Mouse (Mus musculus) gonadal fat pad, adult 2 months (tissue): ENCODE measurements around the gene Rexo1. TPM values are rescaled to one million over a fixed set of nuclear protein-coding genes. Genes with fewer than 3 reads are reported as not detected.

Experiments used
- DNase-seq: peaks from one replicate; pipeline ENCODE4 v3.0.0-alpha.2; 2012; ENCODE audit warnings: low read depth
- polyA plus RNA-seq: library from polyadenylated mRNA; depleted of rRNA; stranded (reverse); fragments of >200 nt; gene quantifications from 2 replicates; pipeline ENCODE4 v1.2.3, GENCODE M21; 2012

Rexo1 gene
- polyA plus RNA-seq, 1 experiment: 36.9 TPM

DNA sequence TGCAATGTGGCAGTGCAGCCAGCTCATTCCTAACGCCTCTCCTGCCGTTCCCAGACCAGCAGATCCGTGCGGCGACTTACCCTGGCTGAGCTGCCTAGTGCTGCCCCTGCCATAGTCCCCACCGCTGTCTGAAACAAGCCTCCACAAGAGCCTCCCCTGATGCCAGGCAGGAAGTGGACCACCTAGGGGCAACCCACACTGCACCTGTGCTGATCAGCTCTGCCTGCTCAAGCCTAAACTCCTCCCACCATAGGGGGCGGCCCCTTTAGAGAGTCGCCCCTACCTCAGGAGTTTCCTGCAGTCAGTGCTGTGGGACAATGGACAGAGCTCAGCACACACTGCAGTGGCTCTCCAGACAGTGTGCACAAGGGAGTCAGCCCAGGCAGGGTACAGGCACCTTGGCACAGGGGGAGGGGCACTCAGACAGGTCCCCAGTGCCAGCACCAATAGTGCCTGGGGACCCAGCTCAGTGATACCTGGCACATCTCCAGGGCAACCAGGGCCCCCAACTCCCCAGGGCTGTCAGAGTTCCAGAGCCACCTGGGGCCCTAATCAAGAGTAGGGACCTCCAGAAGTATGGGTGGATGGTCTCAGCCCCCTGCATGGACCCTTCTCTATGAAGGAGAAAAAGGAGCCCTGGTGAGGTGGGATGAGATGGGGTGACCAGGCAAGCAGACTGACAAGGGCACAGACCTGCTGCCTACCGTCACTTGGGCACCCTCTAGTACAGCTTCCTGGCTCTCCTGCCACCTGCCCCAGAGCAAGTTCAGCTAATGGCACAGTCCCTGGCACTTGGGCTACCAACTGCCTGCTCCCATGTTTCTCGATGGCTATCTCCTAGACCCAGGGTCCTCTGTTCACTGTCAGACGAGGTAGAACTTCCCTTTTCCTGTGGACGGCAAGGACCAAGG lies 23.5 kb upstream of the Rexo1 start:
- no peak for DNase-seq

- no peak for DNase-seq
Measured at GRCm38 (mm10) chr10:80584045-80584488, 22.7 kb upstream of the Rexo1 start.

DNA sequence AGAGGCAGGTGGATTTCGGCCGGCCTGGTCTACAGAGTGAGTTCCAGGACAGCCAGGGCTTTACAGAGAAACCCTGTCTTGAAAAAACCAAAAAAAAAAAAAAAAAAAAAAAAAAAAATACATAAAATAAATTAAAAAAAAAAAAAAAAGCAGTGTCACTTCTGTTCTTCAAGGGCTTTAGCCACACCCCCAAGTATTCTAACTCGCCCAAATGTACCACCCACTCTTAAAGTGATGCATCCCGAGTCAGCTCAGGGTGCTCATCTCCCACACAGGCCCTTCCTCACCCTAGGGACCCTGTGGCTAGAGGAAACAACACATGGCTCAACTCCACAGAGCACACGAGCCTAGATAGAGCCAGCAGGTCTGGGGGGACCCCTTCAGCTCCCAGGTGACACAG lies 21.7 kb upstream of the Rexo1 start:
- no peak for DNase-seq

DNA sequence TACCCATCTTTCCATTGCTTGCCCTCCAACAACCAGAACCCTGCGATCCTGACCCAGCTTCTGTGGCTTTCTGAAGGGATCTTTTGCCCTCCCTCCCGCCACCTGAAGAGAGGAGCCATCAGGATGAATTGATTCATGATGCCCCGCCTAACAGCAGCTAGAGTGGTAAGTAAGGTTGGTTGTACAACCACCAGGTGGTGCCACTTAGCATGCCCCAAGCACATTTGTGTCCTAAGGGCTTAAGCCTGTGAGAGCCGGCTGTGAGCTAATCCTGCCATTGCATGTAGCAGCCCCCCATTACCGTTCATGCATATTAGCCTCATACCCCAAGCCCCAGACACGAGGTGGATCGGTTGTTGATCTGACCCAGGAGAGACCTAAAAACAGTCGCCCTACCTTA lies 17.6 kb upstream of the Rexo1 start:
- no peak for DNase-seq

DNA sequence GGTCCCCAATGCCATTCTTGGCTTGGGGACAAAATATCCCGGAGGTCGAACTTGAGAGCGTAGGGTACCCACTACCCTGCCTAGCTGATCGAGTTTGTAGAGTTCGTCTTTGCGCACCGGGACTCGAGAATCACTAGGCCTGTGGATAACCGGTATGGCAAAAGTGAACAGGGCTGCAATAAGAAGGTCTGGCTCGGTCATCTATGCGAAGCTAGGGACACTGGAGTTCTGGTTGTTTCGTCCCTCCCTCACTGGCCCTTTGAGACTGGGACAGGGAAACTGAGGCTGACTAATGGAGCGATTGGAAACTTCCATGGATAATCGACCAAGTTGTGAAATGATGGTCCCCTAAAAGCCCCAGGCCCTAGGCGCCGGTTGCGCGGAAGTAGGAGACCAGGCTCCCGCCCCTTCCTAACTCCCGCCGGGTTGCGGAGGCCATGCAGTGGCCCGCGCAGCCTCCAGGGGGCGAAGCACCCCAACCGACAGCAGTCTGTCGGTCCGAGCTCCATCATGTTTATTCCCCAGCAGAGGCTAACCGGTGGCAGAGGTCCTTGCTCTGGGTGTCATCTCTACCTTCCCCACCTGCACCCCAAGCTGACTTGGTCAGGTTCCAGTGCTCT lies 16.9 kb upstream of the Rexo1 start:
- no peak for DNase-seq

DNA sequence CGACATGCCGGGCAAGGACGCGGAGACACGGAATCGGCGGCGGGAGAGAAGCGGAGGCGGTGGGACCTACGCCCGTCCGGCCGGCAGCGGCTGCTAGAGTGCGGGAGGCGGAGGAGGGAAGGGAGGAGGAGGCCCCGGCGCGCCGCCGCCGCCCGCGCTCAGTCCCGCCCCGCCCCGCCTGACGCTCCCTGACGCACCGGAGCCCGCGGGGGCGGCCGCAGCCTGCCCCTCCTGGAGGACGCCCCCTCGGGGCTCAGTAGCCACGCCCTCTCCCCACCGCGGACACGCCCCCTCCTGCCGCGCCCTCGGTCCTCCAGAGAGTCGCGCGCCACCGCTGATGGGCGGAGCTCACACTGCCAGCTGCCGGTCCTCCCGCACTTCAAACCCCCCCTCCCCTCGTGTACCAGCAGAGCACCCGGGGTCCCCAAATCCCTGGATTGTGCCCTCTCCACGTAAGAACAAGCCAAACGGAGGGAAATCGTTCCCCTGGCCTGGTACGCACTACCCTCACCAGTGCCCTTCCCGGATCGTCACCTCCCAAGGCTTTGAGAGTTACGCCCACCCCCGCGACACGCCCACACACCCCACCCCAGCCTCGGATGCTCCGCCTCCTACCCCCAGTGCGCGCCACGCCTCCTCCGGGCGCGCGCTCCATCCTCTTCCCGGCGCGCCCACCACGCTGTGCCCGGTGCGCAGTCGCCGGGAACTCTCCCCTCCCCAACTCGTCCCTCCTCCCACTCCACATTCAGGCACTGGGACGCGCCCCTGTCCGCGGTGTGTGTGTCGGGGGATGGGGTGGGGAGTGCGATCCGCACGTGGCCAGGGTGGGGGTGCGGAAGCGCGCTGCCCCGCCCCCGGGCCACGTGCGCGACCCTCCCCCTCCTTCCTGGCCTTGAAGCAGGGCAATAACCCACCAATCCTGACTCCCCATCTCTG lies 16.1 kb upstream of the Rexo1 start, which contains the start of gene Klf16:
Klf16 (minus strand) TSS at position 127 of the 936 bp plus-strand sequence.
- no peak for DNase-seq

- DNase-seq: no peak
Measured at GRCm38 (mm10) chr10:80576351-80577194, 15.2 kb upstream of the Rexo1 start.

DNA sequence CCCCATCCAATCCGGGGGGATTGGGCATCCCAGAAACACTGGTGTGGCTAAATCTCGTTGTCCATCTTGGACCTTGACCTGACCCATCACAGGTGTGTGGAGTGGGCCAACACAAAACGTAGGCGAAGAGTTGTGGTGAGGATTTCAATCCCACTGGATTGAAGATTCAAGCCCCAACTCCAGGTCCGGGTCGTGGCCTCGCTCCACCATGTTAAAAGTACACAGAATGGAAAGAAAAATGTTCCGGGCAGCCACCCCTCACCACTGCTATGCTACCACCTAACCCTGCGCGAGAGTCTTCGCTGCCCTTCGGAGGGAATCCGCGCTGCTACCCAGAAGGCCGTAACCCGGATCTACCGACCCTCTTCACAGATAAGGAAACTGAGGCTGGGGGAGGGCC lies 14.6 kb upstream of the Rexo1 start:
- no peak for DNase-seq

DNA sequence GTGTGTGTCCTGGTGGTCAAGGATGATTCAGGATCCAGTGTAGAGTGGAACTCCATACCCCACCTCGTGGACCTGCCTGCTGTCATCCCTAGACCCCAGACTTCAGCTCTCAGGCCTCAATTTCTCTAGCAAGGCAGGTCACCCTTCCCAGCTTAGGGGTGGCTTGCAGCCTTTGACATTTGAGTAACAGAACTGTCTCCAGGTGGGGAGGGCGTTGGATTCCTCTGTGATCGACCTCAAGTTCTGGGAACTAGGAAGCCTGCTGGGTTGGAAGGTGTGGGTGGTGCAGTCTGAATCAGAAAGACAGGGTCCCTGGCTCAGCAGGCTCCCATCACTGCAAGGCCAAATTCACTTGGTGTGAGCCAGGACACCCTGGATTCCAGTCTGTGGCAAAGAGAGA lies 13.5 kb upstream of the Rexo1 start:
- DNase-seq: no peak

- DNase-seq: no peak
Measured at GRCm38 (mm10) chr10:80573944-80574343, 12.6 kb upstream of the Rexo1 start.

- DNase-seq: no peak
Measured at GRCm38 (mm10) chr10:80572477-80572876, 11.1 kb upstream of the Rexo1 start.

GRCm38 (mm10) chr10:80570871-80571836 lies 9.8 kb upstream of the Rexo1 start:
- no peak for DNase-seq

DNA sequence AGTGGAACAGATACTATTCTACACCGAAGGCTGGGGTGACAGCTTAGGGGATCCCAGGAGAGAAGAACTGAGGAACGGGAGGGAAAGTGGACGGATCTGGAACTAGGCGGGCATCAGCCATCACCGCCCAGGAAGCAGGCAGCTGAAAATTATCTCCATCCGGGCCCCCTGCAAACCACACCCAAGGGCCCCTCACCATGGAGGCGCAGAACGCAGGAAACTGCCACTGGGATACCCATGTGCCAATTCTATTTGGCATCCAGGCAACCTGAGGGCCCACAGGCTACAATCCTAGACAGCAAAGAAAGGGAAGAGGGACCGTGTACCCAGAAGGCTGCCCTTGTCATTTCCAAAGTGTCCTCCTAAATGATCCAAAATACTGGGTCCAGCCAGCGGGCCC lies 9.1 kb upstream of the Rexo1 start:
- DNase-seq: no peak

DNA sequence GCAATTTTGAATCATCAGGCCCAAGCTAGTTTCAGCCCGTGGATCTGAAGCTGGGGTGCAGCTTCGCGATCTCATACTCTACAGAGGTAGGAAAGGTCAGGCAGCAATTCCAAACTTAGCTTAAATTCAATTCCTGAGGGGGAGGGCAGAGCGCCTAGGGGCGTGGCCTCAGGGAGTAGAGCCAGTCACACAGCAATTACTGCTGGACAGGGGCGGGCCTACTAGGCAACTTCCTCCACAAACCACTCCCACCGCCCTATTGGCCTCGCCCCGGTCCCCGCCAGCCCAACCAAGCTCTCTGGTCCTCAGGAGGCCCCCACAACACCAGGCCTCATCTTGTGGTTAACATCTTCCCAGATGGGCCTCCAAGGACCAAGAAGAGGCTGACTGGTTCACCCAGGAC lies 8.3 kb upstream of the Rexo1 start:
- DNase-seq: no peak

GRCm38 (mm10) chr10:80568876-80569275 lies 7.5 kb upstream of the Rexo1 start:
- DNase-seq: no peak

DNA sequence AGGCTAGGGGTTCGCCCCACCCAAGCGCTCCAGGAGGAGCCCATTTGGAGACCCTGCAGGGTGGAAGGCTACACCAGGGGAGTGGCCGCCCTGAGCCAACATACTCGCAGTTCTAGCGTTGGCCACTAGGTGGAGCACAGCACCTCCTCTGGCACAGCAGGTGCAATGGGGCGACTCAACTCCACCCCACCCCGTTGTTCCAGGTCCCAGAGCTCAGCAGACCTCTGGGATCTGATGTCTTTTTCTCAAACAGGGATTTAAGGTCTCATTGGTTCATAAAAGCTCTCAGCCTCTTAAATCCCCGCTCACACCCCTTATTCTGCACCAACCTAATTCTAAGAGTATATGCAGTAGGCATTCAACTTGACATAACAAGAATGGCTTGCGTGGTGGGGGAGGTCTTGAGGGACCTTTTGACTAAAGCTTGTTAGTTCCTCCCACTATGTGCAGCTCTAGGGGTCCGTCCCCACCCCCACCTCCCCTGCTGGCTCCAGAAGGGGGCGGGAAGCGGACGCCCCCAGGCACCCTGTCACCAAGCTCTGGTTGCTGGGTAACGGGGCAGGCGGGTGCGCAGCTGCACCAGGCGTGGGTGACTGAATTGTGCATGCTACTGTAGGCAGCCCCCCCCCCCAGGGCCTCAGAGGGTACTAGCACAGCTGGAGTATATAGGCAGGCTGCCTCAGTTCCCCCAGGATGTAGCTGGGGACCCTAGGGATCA lies 5.2 kb upstream of the Rexo1 start:
- DNase-seq: no peak

DNA sequence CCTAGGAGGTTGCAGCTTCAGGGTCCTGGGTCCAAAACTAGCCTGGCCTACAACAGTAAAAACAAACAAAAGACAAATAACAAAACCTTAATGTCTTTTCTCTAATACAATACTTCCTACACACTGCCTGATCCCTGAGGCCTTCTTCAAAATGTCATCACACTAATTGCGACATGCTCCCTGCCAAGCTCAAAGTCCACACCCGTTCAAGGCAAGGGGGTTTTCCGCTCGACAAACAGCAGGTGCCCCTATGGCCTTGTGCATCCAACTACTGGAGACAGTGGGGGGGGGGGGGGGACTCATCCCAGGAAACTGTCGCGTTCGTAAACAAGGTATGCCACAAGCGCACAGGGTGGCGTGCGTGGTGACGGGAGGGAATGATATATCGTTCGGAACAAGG lies 739 bp downstream of the Rexo1 start:
- DNase-seq: no peak

GRCm38 (mm10) chr10:80559431-80559830 lies 1.9 kb downstream of the Rexo1 start:
- no peak for DNase-seq

DNA sequence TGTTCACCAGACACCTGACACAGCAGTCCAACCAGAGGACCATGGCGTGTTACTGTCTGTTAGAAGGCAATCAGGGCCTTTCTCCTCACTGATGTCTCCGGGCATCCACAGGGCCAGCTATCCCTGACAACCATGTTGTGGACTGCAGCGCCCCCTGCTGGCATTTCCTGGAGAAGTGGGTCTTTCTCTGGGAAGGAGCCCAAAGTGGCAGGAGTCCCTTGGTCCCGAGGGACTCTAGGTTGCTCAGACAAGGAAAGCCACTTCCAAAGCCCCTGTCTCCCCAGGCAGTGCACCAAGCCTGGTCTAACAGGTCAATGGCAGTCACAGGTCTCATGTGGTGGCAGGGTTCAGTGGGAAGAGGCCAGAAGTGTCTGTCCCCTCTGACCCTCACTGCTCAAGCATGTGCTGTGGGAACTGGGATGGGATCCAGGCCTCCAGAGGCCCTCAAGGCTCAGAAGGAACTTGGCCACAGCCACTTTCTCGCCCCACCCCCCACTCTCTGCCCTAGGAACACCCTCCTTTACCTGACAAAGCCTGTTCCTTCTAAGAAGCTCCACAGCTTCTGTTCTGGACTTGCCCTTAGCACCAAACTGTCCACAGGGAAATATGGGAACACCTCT lies 3.9 kb downstream of the Rexo1 start:
- no peak for DNase-seq
